Mouse (Mus musculus) stomach, postnatal 0 days (tissue): ENCODE measurements around the gene Npas2.

Experiments
- CTCF ChIP-seq: IDR thresholded peaks from 2 replicates; pipeline ENCODE4 v1.5.1; 2016; ENCODE audit warnings: antibody characterized with exemption, low read depth, mild to moderate bottlenecking, moderate library complexity
- EP300 ChIP-seq: optimal IDR thresholded peaks from 2 replicates; pipeline ENCODE3; 2016; ENCODE audit warnings: antibody characterized with exemption

DNA sequence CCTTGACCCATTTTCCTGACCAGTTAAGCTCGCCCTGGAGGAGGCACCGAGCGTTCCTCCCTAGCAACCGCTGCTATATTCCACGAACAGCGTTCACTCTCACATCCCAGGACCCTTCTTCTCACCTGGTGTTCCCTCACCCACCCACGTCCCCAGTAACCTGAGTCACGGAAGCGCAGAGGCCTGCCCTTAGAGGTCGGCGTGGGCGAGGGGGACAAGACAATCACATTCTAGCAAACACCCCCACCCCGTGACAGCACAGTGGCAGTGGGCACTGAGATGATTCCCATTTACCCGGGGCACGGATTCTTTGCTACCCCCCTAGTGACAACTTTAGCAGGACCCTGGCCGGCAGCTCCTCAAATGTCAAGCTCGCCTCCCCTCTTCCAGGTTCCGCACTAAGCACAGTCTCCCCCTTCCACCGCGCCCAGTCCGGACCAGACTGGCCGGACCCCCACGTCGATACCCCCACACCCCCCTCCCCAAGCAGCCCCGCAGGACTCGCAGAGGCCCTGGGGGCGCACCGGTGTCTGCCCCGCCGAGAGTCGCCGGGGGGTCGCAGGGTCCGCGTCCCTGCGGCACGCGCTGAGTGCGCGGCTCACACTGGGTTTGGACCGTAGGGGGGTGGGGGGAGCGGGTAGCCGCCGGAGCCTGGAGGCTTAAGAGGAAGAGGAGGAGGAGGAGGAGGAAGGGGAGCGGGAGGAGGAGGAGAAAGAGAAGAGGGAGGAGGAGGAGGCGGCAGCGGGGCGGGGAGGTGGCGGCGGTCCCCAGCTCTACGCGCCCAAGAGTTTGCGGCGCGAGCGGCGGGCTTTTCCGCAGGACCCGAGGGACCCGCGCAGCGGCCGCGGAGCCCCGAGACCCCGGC is at the start of gene Npas2:
- TF ChIP-seq EP300 (no peak), CTCF (no peak)
